Mouse (Mus musculus): Measurements from ENCODE around the gene Gm42906. TPM values are rescaled to one million over a fixed set of nuclear protein-coding genes. Genes with fewer than 3 reads are reported as not detected.

Gm42906 gene
- total RNA-seq, 4 experiments from 2014 or later = not detected

DNA sequence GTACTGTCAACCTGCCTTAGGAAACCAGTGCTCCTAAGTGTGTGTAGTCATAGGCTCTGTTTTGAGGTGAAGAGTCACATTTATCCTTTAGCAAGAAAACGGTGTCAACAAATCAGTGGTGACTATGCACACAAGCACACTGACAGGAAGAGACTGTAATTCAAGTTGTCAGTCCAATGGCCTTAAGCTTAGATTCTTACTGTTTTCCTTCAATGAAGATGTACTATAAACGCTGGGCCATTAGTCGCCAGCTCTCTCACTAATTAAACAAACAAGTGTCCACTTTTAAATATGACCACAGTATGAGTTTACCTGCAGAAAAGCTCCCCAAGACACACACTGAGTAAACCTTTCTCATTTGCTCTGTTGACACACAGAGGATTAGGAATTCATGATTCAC lies 238.6 kb downstream of the Gm42906 start:
- no peak for DNase-seq (ENCODE audit: low spot score in 2 of 2)

DNA sequence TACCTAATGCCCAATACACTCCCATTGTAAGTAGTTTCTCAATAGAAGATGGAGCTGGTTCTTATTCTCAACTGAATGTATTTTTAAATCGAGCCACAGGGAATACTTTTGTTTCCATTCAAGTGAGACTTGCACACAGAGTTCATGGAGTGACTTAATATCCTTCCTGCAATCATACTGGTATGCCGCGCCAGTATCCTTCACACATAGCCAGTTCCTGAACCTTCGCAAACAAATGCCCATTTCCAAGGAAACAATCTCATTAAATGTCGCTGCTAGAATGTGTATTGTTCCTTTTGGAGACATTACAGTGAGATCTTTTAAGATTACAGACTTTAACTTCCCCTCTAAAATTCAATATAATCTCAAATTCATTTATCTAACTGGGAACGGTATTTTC lies 239.3 kb downstream of the Gm42906 start:
- no peak for DNase-seq (ENCODE audit: low spot score in 2 of 2)

DNA sequence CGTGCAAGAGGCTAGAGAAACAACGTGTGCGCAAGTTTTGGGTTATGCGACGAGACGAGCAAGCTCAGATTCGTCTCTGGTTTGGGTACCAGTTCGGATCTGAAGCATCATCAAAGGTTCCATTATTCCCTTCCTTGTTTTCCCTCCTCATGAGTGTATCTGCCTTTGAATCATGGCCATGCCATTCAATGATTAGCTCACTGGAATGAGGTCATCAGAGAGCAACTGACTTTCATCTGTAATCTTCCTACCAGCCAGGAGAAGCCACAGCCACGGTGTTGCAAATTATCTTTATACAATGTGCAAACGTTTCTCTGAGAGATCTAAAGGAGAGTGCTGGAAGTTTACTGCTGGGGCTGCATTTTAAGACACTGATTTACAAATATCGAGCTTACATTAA lies 240.6 kb downstream of the Gm42906 start:
- DNase-seq (ENCODE audit: low spot score in 2 of 2) = no peak

DNA sequence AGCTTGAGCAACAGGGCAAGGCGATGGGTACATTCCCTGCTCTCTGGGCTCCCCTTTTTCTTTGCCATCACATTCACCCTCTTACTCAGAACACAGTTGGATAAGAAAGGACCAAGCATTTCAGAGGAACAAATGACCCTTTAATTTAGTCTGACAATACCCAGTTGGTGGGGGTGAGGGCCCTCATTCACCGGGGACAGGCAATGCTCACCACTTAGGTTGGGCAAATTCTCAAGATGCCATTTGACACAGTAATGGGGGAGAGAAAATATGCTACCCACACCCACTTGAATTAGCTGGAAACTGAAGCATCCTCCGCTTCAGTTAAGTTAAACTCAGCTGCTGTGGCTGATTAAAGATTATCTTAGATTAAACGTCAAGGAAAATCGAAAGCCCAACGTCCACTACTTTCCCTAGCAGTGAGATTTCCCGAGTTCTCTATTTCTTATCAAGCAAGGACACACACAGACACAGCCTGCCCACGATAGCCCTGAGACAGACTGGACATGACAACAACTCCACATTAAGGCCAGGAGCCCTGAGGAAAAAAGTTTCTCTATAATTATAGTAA lies 242.6 kb downstream of the Gm42906 start:
- DNase-seq (ENCODE audit: low spot score in 2 of 2) = no peak

DNA sequence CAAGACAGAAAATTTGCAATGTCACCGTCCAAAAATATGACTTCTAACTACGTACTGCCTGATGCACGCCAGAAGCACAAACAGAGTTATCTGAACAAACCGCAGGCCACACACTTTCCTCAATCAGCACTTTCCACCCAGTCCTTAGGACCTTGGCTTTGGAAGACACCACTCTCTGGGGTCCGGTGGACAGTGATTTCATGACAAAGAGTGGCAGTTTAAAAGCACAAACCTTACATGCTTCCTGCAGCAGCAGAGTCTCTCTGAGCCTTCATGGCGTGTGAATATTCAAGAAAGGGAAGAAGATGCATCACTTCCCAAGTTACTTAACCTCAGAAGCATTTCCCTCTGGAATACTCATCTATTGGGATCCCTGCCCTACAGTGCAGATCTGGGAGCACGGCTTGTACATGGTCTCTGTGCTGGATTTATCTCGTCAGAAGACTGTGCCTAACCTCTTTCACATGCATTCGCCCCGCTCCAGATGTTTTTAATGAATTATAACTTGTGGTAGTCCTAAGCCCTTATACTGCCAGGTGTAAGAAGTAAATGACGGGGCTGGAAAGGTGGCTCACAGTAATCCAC lies 244.2 kb downstream of the Gm42906 start:
- no peak for DNase-seq (ENCODE audit: low spot score in 2 of 2)

DNA sequence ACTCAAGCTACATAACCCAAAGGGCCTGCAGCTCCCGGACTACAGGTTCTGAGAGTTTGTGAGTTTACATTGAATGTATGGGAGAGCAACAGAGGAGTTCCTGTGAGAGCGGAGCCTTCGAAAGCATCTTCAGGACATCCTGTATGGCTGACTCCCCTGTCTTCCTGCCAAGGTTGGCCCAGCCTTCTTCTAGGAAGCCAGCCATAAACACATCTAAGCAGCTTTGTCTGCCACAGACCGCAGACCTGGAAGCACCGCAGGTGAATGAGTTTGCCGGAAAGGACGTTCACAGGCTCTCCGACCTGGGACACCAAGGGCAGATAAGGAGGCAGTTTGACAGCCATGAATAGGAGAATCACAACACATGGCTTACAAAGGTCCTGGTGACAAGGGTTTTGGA lies 246.7 kb downstream of the Gm42906 start:
- no peak for DNase-seq (ENCODE audit: low spot score in 2 of 2)

DNA sequence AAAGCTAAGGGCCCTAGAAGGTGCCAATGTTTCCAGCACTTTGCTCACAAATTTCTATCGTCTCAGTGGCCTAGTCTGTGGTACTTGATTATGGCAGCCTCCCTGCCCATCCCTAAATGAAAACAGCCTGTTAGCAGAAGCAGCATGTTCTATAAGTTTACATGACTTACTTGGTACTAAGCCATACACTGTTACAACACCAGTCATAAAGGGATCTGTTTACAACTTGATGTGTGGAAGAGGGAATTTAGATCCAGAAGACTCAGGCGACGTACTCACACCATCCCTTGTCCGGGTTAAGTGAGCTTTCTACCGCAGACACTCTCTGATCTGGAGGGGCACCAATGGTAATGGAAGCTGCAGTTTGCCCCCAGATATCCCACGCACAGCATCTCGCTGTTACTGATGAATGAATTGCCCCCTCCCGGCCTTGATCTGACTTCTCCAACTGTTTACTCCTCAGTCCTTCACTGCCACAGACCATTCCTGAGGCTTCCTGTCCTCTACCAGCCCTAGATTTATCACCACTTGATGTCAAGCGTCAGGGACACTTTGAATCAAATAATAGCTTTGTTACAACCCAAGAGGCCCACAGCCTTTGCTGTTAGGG lies 247.7 kb downstream of the Gm42906 start:
- no peak for DNase-seq (ENCODE audit: low spot score in 2 of 2)

DNA sequence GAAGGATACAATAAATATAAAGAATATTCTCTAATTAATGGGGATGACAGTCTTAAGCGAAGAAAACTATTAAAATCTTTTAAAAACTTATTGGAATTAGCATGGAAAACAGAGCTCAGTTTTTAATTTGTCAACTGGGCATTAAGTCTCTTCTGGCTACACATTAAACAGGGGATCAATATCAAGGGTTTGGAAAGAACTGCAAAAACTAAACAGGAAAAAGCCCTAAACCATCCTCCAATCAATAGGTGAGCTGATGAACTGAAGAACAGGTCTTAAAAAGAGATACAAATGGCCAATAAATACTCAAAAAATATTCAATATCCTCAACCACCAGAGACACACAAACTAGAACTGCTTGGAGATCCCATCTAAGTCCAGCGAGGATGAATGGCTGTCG lies 250.8 kb downstream of the Gm42906 start:
- no peak for DNase-seq (ENCODE audit: low spot score in 2 of 2)

DNA sequence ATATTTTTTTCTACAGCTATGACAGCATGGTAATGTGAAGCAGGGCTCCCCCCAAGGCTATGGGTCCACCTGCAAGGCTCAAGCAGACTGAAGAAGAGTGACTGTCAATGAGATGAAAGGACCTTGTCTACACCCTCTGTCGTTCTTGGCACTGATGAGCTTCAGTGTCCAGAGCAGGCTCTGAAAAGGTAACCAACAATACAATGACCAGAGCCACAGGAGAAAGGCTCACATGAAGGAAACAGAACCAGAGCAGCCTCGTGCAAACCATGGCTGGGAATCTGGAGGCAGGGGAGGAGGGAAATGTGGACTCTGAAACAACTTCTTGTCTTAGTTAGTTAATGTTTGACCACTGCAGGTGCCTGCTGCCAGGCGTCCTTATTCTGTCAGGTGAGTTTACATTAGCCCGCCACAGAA lies 252.1 kb downstream of the Gm42906 start:
- no peak for DNase-seq (ENCODE audit: low spot score in 2 of 2)

DNA sequence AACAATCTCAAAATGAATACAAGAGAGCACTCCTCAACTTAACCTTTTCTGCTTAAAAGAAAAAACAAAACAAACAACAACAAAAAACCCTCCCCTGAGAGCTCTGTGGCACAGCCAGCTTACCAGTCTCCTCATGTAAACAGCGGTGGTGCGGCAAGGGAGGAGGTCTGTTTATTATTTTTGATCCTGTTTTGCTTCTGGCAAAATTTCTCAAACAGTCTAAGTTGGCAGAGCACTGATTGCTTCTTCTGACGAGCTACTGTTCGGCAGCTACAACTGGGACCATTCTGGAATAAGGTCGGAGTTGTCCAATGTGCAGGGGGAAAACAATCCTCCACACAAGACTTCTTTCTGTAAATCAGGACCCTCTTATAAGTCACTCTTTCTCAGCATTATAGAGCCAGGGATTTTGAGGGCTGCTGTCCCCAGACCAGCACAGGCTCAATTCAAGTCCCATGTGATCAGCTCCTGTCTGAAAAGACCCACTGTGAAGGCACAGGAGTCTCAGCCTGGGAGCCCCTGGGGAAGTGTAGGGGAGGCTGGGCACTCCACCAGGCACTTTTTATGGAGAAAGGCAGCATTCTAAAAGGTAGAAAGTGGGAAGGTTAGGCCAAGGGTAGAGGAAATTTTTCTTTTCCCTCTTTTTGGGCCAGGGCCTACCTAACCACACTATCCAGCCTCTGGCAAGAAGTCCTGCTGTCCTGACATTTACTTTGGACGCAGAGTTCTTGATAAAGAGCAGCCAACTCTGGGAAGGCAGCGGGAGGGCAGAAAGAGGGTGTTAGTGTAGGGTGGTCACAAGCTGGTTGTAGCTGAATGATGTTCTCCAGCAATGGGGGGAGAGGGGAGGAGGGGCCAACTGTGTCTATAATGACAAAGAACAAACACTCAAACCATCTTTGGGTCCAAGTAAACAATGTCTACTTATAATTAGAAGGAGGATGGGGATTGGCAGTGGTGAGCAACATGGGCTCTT lies 253.2 kb downstream of the Gm42906 start:
- DNase-seq (ENCODE audit: low spot score in 2 of 2) = no peak

DNA sequence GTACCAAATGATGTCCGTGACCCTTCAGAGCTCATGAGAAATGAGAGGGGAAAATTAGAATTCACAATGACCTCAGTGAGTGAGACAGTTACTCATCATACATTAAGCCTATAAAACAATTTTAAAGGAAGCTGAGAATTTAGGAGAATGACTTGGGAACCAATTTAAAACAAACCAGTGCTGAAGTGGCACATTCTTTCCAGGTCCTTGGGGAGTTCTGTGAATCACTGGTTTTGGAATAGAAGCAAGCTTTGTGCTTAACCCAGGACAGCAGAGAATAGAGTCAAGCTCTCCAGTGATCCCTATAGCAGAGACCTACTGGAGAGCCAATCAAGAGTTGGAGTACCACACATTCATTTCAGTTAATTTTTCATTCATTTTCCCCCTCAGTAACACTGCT lies 254.2 kb downstream of the Gm42906 start:
- no peak for DNase-seq (ENCODE audit: low spot score in 2 of 2)

DNA sequence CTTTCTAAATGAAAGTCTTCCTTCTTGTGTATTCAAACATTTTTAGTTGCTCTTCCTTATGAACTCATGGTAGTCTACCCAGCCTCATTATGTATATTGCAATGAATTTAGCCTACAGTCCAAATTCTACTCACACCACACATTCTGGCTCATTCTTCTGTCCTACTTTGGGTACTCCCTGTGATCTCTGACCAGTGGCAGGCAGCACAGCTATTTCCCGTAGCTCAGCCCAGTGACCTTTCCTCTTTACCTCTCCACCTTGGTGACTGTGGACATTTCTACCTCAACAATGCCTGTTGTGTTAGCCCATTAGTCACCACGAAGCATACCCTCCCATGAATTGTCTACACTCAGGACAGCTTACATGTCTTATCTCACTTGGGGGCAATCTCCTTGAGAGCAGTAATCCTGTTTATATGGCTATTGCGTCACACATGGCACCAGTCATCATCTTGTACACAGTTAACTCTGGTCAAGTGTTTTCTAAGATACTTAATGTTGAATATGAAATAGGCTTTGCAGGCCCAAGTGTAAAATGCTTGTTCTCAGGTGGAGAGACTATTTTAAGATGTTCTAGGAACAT lies 257.7 kb downstream of the Gm42906 start:
- DNase-seq (ENCODE audit: low spot score in 2 of 2) = no peak

DNA sequence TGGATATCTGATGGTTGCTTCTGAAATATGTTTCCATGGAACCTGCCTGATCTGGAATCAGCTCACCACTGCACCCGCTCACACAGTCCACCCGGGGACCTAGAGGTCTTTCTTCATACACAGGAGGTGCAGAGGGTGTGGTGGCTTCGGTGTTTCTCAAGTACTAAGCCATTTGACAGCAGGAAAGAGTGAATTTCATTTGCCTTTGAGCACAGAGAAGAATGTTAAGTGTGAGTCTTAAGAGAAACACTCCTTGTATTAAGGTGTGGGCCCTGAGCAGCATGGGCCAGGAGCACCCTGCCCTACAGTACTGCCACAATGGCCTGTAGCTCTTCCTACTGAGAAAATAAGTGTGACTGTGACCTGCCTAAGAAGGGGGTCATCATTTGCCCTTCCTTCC lies 259.8 kb downstream of the Gm42906 start:
- DNase-seq (ENCODE audit: low spot score in 2 of 2) = no peak

DNA sequence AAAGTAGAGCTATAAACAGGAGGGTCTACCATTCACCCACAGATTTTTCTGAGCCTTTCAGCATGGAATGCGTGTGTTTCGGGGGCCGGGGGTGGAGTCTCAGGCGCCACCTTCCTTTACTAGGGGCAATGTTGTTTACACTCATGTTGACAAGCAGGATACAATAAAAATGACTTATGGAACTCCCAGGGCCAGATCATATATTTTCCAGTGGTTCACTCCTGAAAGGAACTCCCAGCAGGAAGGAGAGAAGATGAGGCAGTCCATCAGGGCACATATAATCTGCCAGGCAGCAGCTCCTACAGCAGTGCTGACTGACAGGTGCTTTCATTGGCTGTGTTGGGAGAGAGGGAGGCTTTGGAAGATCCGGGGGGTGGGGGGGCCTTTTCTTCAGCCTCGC lies 260.3 kb downstream of the Gm42906 start:
- DNase-seq (ENCODE audit: low spot score in 2 of 2) = no peak

DNA sequence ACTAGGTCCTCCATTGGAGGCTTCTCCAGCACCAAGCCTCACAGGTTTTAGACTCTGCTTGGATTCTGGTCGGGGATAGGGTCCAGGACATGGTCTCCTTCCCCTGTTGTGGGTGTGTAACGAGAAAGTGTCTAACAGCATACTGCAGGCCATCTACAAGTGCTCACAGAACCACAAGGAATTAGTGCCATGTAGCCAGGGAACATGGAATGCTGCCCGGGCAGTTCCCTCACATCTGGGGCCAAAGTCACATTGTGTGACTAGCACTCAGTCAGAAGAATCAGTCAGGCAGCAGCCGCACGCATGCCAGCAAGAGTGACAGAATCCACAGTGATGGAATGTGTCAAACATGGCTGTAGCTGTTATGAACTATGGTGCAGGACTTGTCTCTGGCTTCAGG lies 261.7 kb downstream of the Gm42906 start:
- peak; percentile 14 to 46 for DNase-seq (ENCODE audit: low spot score in 2 of 2)

DNA sequence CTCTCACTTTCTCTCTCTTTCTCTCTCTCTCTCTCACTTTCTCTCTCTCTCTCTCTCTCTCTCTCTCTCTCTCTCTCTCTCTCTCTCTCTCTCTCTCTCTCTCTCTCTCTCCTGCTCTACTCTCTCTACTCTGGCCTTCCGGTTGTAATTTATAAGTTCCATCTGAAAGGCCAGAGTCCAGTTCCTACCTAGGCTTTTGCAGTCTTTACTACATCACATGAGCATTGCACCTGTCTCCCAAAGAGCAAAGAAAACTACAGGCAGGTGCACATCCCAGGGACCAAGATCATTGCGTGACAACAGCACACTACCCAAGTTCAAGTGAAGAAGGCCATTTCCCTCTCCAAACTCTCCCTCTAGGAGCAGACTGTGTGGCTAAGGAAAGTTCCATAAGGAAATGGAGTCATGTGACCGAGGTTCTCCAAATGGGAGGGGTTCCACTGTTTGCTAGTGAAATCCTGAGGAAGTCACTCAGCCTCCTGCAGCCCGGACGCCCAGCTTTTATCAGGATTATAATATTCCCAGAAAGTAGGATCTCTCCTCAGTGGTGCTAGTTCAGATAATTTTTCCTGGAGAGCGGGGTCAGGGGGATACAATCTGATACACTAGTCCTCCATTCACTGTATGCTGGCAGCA lies 262.5 kb downstream of the Gm42906 start:
- DNase-seq (ENCODE audit: low spot score in 2 of 2) = no peak

DNA sequence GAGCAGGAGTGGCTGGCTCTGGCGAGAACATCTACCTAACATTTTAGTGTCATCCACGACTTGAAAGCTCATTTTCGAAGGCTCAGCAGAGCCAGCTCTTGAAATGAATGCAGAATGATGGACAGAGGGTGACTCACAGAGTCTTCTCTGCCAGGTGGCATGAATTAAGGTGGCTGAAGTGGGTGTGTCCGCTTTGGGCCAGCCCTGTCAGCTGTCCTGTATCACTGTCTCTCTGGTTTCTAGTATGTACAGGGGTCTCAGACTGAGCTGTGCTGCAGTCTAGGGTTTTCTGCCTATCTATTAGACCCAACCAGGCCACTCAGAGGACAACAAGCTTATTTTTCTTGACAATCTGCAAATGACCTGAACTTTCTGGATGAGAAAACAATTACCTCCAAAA lies 263.1 kb downstream of the Gm42906 start:
- no peak for DNase-seq (ENCODE audit: low spot score in 2 of 2)

DNA sequence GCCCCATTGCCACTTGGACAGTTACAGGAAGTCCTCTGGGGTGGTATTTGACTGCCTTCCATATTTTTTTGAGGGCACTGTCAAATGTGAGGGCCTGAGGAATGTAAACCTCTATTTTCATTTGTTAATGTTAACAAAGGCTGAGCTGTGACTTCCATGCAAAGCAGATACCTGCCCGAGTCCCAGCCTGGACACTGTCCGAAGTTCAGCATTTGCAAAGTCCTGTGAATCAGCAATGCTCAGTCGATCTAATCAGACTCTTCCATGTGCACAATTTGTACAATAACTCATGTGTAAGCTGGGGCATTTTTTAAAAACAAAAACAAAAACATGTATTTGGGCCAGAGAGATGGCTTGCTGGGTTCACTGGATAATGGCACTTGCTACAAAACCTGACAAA lies 265.3 kb downstream of the Gm42906 start:
- no peak for DNase-seq (ENCODE audit: low spot score in 2 of 2)

DNA sequence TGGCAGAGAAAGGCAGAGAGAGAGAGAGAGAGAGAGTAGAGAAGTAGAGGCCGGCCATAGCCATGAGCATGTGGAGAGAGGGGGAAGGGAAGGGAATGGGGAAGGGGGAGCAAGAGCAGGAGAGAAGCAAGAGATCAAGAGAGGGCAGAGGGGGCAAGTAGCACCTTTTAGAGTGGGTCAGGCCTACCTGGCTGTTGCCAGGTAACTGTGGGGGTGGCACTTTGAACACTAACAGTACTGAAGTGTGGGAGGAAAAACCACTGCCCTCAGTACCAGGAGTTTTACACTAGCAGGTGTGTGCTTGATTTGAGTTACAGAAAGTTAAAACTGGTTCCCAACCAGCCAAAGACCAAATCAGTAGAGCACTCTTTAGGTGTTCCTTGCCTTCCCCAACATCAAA lies 272.7 kb downstream of the Gm42906 start:
- DNase-seq (ENCODE audit: low spot score in 2 of 2) = no peak

DNA sequence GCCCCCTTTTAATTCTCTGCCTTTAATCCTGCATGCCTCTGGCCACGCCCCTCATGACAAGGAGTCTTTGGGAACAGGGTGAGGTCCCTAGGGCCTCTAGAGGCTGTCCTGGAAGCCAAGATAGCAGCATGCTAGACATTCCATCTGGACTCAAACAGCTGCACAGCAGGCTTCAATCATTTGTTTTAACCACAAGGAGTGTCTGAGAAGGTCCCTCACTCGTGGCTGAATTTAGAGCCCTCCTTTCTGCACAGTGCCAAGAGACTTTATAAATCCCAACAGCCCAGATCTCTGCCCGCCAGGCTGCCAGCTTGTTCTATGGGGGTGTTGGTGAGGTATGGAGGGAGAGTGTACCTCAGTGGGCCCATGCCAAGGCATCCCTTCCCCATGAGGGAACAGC lies 273.2 kb downstream of the Gm42906 start:
- DNase-seq (ENCODE audit: low spot score in 2 of 2) = no peak

DNA sequence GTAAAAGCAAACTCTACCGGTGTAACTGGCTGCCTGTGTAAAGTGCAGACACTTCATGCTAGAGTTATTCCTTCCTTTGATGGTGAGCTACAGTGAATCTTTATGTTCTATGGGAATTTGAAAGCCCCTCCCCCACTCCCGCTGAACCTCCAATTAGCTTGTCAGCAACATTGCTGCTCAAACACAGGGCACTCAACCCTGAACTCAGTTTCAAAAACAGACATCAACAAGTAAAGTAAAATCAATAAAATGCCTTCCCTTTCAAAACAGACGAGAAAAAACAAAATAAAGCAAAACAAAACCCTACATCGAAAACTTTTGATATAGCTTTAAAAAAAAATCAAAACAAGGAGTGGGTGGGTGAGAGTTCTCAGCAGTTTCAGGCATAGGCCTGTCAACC lies 273.9 kb downstream of the Gm42906 start:
- no peak for DNase-seq (ENCODE audit: low spot score in 2 of 2)
